Mouse (Mus musculus) cortical plate, adult 2 months (tissue): Measurements from ENCODE around the gene Galnt9.

ENCODE experiments used
- CTCF ChIP-seq: fragments of 200-500 bp; IDR thresholded peaks from 2 replicates; pipeline ENCODE4 v1.5.1; 2011; ENCODE audit warnings: mild to moderate bottlenecking, control low read depth, low read length; ENCODE audit not compliant: insufficient read depth; ENCODE audit errors: extremely low read depth
- POLR2A ChIP-seq: fragments of 200-500 bp; IDR thresholded peaks from 2 replicates; pipeline ENCODE4 v1.6.1; 2011; ENCODE audit warnings: mild to moderate bottlenecking, low read length, control low read depth; ENCODE audit not compliant: insufficient read depth; ENCODE audit errors: extremely low read depth

DNA sequence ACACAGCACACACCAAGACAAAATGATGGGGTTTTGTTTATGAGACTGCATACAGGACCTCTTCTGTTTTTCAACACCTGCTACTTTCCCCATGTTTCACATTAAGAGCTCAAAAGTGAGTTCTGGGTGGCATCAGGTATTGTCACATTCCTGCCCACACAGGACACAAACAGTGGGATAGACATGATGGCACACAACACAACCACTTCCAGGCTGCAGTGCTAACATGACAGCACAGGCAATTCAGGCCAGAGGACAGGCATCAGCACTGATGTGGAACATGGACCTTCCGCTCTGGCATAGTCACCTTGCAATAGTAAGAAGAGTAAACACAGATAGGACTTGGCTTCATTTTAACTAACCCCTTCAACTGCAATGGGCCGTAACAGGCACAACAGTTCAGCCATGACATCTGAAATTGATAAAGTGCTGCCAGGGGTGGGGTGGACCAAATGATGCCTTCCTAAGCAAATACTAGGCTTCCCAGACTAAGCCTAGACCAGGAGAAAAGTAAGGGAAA lies 120.7 kb downstream of the Galnt9 start:
- TF ChIP-seq CTCF: no peak
- TF ChIP-seq POLR2A: no peak
